Mouse (Mus musculus): ENCODE data around the gene Man1c1. TPM values are rescaled to one million over a fixed set of nuclear protein-coding genes. Genes with fewer than 3 reads are reported as not detected.

The Man1c1 gene
- polyA plus RNA-seq, 1 experiment, result 6.9 TPM

- Histone ChIP-seq H3K4me3 (ENCODE audit: extremely low read depth, insufficient read depth, insufficient read length) (no peak overlapping the region), H3K36me3 (ENCODE audit: control insufficient read depth, insufficient read depth, low read length) (no peaks in the 10 kb centered on the region), H3K27me3 (ENCODE audit: control insufficient read depth, insufficient read depth, low read length) (no peaks in the 10 kb centered on the region), H3K4me1 (ENCODE audit: control insufficient read depth, insufficient read depth, insufficient read length) (peaks cover 15% of the 10 kb centered on the region; the same call in 1 of the 2 replicates), H3K27ac (ENCODE audit: insufficient read depth, low read length) (no peak overlapping the region)
- TF ChIP-seq CTCF (IDR thresholded peaks at IDR 0.05; ENCODE audit: extremely low read depth, insufficient read depth, insufficient read length, insufficient replicate concordance) (no peak), POLR2A (IDR thresholded peaks at IDR 0.05; ENCODE audit: low read depth, low read length) (no peak)
- WGBS, result 75% methylated on average over 10 of the region's 10 CpGs
- no peak for DNase-seq (ENCODE audit: low read depth in 1 of 2, low spot score in 2 of 2)
These were observed 109.2 kb downstream of the Man1c1 start for GRCm38 (mm10) chr4:134594731-134595439.

GRCm38 (mm10) chr4:134592442-134592841, 111.6 kb downstream of the Man1c1 start:
- Histone ChIP-seq H3K27me3 (ENCODE audit: control insufficient read depth, insufficient read depth, low read length) (no peaks in the 10 kb centered on the region), H3K4me3 (ENCODE audit: extremely low read depth, insufficient read depth, insufficient read length) (no peak overlapping the region), H3K4me1 (ENCODE audit: control insufficient read depth, insufficient read depth, insufficient read length) (peaks cover 28% of the 10 kb centered on the region; the same call in 1 of the 2 replicates), H3K27ac (ENCODE audit: insufficient read depth, low read length) (0 out of 2 replicates have a peak overlapping the region, but pooled peaks have one; percentile 11), H3K36me3 (ENCODE audit: control insufficient read depth, insufficient read depth, low read length) (no peaks in the 10 kb centered on the region)
- WGBS, result 40% methylated on average over 4 of the region's 4 CpGs
- DNase-seq (ENCODE audit: low read depth in 1 of 2, low spot score in 2 of 2), result no peak
- TF ChIP-seq POLR2A (IDR thresholded peaks at IDR 0.05; ENCODE audit: low read depth, low read length) (no peak), CTCF (IDR thresholded peaks at IDR 0.05; ENCODE audit: extremely low read depth, insufficient read depth, insufficient read length, insufficient replicate concordance) (no peak)

GRCm38 (mm10) chr4:134591506-134592061, 112.5 kb downstream of the Man1c1 start:
- Histone ChIP-seq H3K4me3 (ENCODE audit: extremely low read depth, insufficient read depth, insufficient read length) (no peak overlapping the region), H3K4me1 (ENCODE audit: control insufficient read depth, insufficient read depth, insufficient read length) (peaks cover 28% of the 10 kb centered on the region; the same call in 1 of the 2 replicates), H3K27ac (ENCODE audit: insufficient read depth, low read length) (no peak overlapping the region), H3K27me3 (ENCODE audit: control insufficient read depth, insufficient read depth, low read length) (no peaks in the 10 kb centered on the region), H3K36me3 (ENCODE audit: control insufficient read depth, insufficient read depth, low read length) (no peaks in the 10 kb centered on the region)
- WGBS, result 84% methylated on average over 11 of the region's 11 CpGs
- DNase-seq (ENCODE audit: low read depth in 1 of 2, low spot score in 2 of 2), result no peak
- no peak for TF ChIP-seq CTCF (IDR thresholded peaks at IDR 0.05; ENCODE audit: extremely low read depth, insufficient read depth, insufficient read length, insufficient replicate concordance)
- TF ChIP-seq POLR2A (IDR thresholded peaks at IDR 0.05; ENCODE audit: low read depth, low read length), result no peak

GRCm38 (mm10) chr4:134590227-134590926, 113.7 kb downstream of the Man1c1 start:
- no peak for DNase-seq (ENCODE audit: low read depth in 1 of 2, low spot score in 2 of 2)
- Histone ChIP-seq H3K27me3 (ENCODE audit: control insufficient read depth, insufficient read depth, low read length) (no peaks in the 10 kb centered on the region), H3K4me3 (ENCODE audit: extremely low read depth, insufficient read depth, insufficient read length) (no peak overlapping the region), H3K4me1 (ENCODE audit: control insufficient read depth, insufficient read depth, insufficient read length) (peaks cover 28% of the 10 kb centered on the region; the same call in 1 of the 2 replicates), H3K36me3 (ENCODE audit: control insufficient read depth, insufficient read depth, low read length) (no peaks in the 10 kb centered on the region), H3K27ac (ENCODE audit: insufficient read depth, low read length) (no peak overlapping the region)
- TF ChIP-seq CTCF (IDR thresholded peaks at IDR 0.05; ENCODE audit: extremely low read depth, insufficient read depth, insufficient read length, insufficient replicate concordance) (peak; percentile 47; the same call in 1 of the 2 replicates), POLR2A (IDR thresholded peaks at IDR 0.05; ENCODE audit: low read depth, low read length) (no peak)
- 89% methylated on average over 10 of the region's 10 CpGs for WGBS

GRCm38 (mm10) chr4:134589786-134590185, 114.3 kb downstream of the Man1c1 start:
- H3K36me3 ChIP-seq (ENCODE audit: control insufficient read depth, insufficient read depth, low read length), result no peaks in the 10 kb centered on the region
- no peaks in the 10 kb centered on the region for H3K27me3 ChIP-seq (ENCODE audit: control insufficient read depth, insufficient read depth, low read length)
- no peak for TF ChIP-seq CTCF (IDR thresholded peaks at IDR 0.05; ENCODE audit: extremely low read depth, insufficient read depth, insufficient read length, insufficient replicate concordance)
- TF ChIP-seq POLR2A (IDR thresholded peaks at IDR 0.05; ENCODE audit: low read depth, low read length), result no peak
- H3K4me3 ChIP-seq (ENCODE audit: extremely low read depth, insufficient read depth, insufficient read length), result no peak overlapping the region
- WGBS, result 93% methylated on average over 9 of the region's 9 CpGs
- DNase-seq (ENCODE audit: low read depth in 1 of 2, low spot score in 2 of 2), result no peak
- H3K27ac ChIP-seq (ENCODE audit: insufficient read depth, low read length), result no peak overlapping the region
- peaks cover 28% of the 10 kb centered on the region; the same call in 1 of the 2 replicates for H3K4me1 ChIP-seq (ENCODE audit: control insufficient read depth, insufficient read depth, insufficient read length)

- no peak overlapping the region for H3K4me3 ChIP-seq (ENCODE audit: extremely low read depth, insufficient read depth, insufficient read length)
- no peak overlapping the region for H3K27ac ChIP-seq (ENCODE audit: insufficient read depth, low read length)
- no peak for DNase-seq (ENCODE audit: low read depth in 1 of 2, low spot score in 2 of 2)
- WGBS, result 68% methylated on average over 5 of the region's 5 CpGs
- H3K4me1 ChIP-seq (ENCODE audit: control insufficient read depth, insufficient read depth, insufficient read length), result peaks cover 28% of the 10 kb centered on the region; the same call in 1 of the 2 replicates
- no peaks in the 10 kb centered on the region for H3K36me3 ChIP-seq (ENCODE audit: control insufficient read depth, insufficient read depth, low read length)
- H3K27me3 ChIP-seq (ENCODE audit: control insufficient read depth, insufficient read depth, low read length), result no peaks in the 10 kb centered on the region
- TF ChIP-seq POLR2A (IDR thresholded peaks at IDR 0.05; ENCODE audit: low read depth, low read length) (no peak), CTCF (IDR thresholded peaks at IDR 0.05; ENCODE audit: extremely low read depth, insufficient read depth, insufficient read length, insufficient replicate concordance) (no peak)
These were observed 115.1 kb downstream of the Man1c1 start for GRCm38 (mm10) chr4:134588951-134589350.

Data from spleen, adult 2 months (tissue).